Mouse (Mus musculus) liver, embryonic 11.5 days (tissue): Measurements from ENCODE around the gene Zbtb22. TPM values are rescaled to one million over a fixed set of nuclear protein-coding genes. Genes with fewer than 3 reads are reported as not detected.
A peak's percentile ranks its signal among the peaks of the same experiment; 100 is the strongest.

ENCODE experiments used
- ATAC-seq: fragments of 200-750 bp; cut with Nextera tagmentation; replicated peaks from 2 replicates; pipeline ENCODE4 v1.8.0; 2017; ENCODE audit warnings: moderate number of reproducible peaks, mild to moderate bottlenecking, moderate TSS enrichment, moderate library complexity; ENCODE audit not compliant: low FRiP score
- DNase-seq: peaks from one replicate; pipeline ENCODE4 v3.0.0-alpha.2; 2017; ENCODE audit warnings: low spot score
- H3K27ac ChIP-seq: fragments of 300-500 bp; sonication (generic); 2 replicates; pipeline ENCODE4 v1.5.1; 2014; ENCODE audit warnings: mild to moderate bottlenecking, low read depth, low read length, control low read depth
- H3K27me3 ChIP-seq: fragments of 300-500 bp; sonication (generic); replicated peaks from 2 replicates; pipeline ENCODE4 v1.6.1; 2014; ENCODE audit warnings: low read length, mixed read lengths; ENCODE audit not compliant: control insufficient read depth, insufficient read depth
- H3K36me3 ChIP-seq: fragments of 300-500 bp; sonication (generic); 2 replicates; pipeline ENCODE4 v1.6.1; 2014; ENCODE audit warnings: mild to moderate bottlenecking, low read length, moderate library complexity, mixed read lengths; ENCODE audit not compliant: control insufficient read depth, insufficient read depth
- H3K4me1 ChIP-seq: fragments of 300-500 bp; sonication (generic); replicated peaks from 2 replicates; pipeline ENCODE4 v1.6.1; 2014; ENCODE audit warnings: low read length, mixed read lengths; ENCODE audit not compliant: control insufficient read depth, insufficient read depth
- H3K4me2 ChIP-seq: fragments of 300-500 bp; sonication (generic); 2 replicates; pipeline ENCODE4 v1.6.1; 2014; ENCODE audit warnings: mild to moderate bottlenecking, control low read depth, moderate library complexity
- H3K4me3 ChIP-seq: fragments of 300-500 bp; sonication (generic); 2 replicates; pipeline ENCODE4 v1.5.1; 2014; ENCODE audit warnings: low read depth, low read length, control low read depth
- H3K9ac ChIP-seq: fragments of 300-500 bp; sonication (generic); 2 replicates; pipeline ENCODE4 v1.6.1; 2014; ENCODE audit warnings: low read depth, low read length, control low read depth
- H3K9me3 ChIP-seq: fragments of 300-500 bp; sonication (generic); 2 replicates; pipeline ENCODE4 v1.6.1; 2016; ENCODE audit warnings: low read length, inconsistent platforms, mixed read lengths; ENCODE audit not compliant: control insufficient read depth
- WGBS: fragments of 180-500 bp; shearing (Covaris S2); extraction: QIAGEN DNeasy Blood & Tissue Kit; methylation state at CpG from one replicate; pipeline ENCODE4 v1.1.7; 2014; 5-methylcytosine and 5-hydroxymethylcytosine counted together
- polyA plus RNA-seq: library from polyadenylated mRNA; unstranded; fragments of >200 nt; fragmentation: Nextera tagmentation; extraction: Ambion mirVana; gene quantifications from 2 replicates; pipeline ENCODE4 v1.2.1, GENCODE M21; 2014

The Zbtb22 gene
- polyA plus RNA-seq, 1 experiment from 2014 or later: 13.0 TPM

- H3K4me2 ChIP-seq: peak overlapping the region; percentile 99
- peak overlapping the region; percentile 22; the same call in 1 of the 2 replicates for H3K27ac ChIP-seq
- H3K9ac ChIP-seq: peak overlapping the region; percentile 92
- H3K36me3 ChIP-seq: peaks cover 11% of the 10 kb centered on the region; the same call in 1 of the 2 replicates
- peaks cover 19% of the 10 kb centered on the region for H3K4me1 ChIP-seq
- no peaks in the 10 kb centered on the region for H3K27me3 ChIP-seq
- 46% methylated on average over 18 of the region's 18 CpGs for WGBS
- H3K4me3 ChIP-seq: peak overlapping the region; percentile 91
- ATAC-seq (no peak), DNase-seq (no peak)
- H3K9me3 ChIP-seq: no peaks in the 10 kb centered on the region
These were observed 15.6 kb downstream of the Zbtb22 start for GRCm38 (mm10) chr17:33931159-33931866.

DNA sequence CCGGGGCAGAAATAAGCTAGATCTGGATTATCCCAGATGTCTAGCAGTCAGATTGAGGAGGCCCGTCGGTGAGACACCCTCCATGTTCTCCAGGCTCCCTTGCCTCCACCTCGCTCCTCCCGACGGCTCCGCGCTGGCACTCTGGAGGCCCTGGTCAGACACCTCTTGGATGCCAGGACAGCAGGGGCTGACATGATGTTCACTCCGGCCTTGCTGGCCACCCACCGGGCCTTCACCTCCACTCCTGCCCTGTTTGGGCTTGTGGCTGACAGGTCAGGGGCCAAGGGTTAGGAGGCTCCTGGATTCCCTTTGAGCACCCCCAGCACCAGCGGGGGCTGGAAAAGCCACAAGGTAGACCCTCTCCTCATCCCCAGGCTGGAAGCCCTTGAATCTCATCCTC lies 16.2 kb downstream of the Zbtb22 start:
- no peaks in the 10 kb centered on the region for H3K9me3 ChIP-seq
- no peak for DNase-seq
- peaks cover 19% of the 10 kb centered on the region for H3K4me1 ChIP-seq
- H3K9ac ChIP-seq: no peak overlapping the region
- 94% methylated on average over 11 of the region's 11 CpGs for WGBS
- H3K4me3 ChIP-seq: no peak overlapping the region
- H3K36me3 ChIP-seq: peaks cover 11% of the 10 kb centered on the region; the same call in 1 of the 2 replicates
- ATAC-seq: no peak
- no peak overlapping the region for H3K4me2 ChIP-seq
- H3K27ac ChIP-seq: no peak overlapping the region
- H3K27me3 ChIP-seq: no peaks in the 10 kb centered on the region

- Histone ChIP-seq H3K9me3 (no peaks in the 10 kb centered on the region), H3K4me1 (peaks cover 19% of the 10 kb centered on the region), H3K27ac (no peak overlapping the region), H3K4me2 (no peak overlapping the region), H3K9ac (no peak overlapping the region), H3K27me3 (no peaks in the 10 kb centered on the region), H3K4me3 (no peak overlapping the region), H3K36me3 (peaks cover 14% of the 10 kb centered on the region; the same call in 1 of the 2 replicates)
- WGBS: 88% methylated on average over 14 of the region's 14 CpGs
- ATAC-seq: no peak
- DNase-seq: no peak
These were observed 16.7 kb downstream of the Zbtb22 start for GRCm38 (mm10) chr17:33932448-33932847.

GRCm38 (mm10) chr17:33932970-33933369 lies 17.3 kb downstream of the Zbtb22 start:
- 87% methylated on average over 15 of the region's 15 CpGs for WGBS
- Histone ChIP-seq H3K36me3 (peaks cover 14% of the 10 kb centered on the region; the same call in 1 of the 2 replicates), H3K9ac (no peak overlapping the region), H3K4me1 (peaks cover 16% of the 10 kb centered on the region), H3K9me3 (no peaks in the 10 kb centered on the region), H3K27ac (no peak overlapping the region), H3K4me3 (no peak overlapping the region), H3K4me2 (no peak overlapping the region), H3K27me3 (no peaks in the 10 kb centered on the region)
- DNase-seq (no peak), ATAC-seq (no peak)

- H3K9ac ChIP-seq: no peak overlapping the region
- H3K36me3 ChIP-seq: peaks cover 19% of the 10 kb centered on the region; the same call in 1 of the 2 replicates
- no peak overlapping the region for H3K27ac ChIP-seq
- no peak overlapping the region for H3K4me3 ChIP-seq
- ATAC-seq (no peak), DNase-seq (no peak)
- H3K9me3 ChIP-seq: no peaks in the 10 kb centered on the region
- no peak overlapping the region; the same call in 1 of the 2 replicates for H3K4me2 ChIP-seq
- H3K27me3 ChIP-seq: no peaks in the 10 kb centered on the region
- WGBS: 90% methylated on average over 21 of the region's 21 CpGs
- H3K4me1 ChIP-seq: peaks cover 22% of the 10 kb centered on the region
These were observed 19.8 kb downstream of the Zbtb22 start for GRCm38 (mm10) chr17:33935422-33936055.

DNA sequence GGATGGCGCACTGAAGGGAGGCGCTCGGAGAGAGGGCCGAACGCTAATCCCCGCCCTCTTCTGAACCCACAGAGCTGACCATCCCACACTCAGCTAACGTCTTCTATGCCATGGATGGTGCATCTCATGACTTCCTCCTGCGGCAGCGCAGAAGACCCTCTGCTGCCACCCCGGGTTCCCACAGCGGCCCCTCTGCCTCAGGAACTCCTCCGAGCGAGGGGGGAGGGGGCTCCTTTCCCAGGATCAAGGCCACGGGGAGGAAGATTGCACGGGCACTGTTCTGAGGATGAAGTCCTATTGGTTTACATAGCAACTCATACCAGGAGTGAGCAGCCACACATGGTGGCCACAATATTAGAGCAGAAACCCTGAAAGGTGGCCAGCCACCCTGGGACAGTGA lies 21.3 kb downstream of the Zbtb22 start:
- H3K27ac ChIP-seq: no peak overlapping the region; the same call in 1 of the 2 replicates
- H3K9ac ChIP-seq: no peak overlapping the region
- peaks cover 19% of the 10 kb centered on the region; the same call in 1 of the 2 replicates for H3K36me3 ChIP-seq
- H3K4me1 ChIP-seq: peaks cover 19% of the 10 kb centered on the region
- WGBS: 83% methylated on average over 15 of the region's 15 CpGs
- H3K4me2 ChIP-seq: no peak overlapping the region
- ATAC-seq: no peak
- H3K27me3 ChIP-seq: no peaks in the 10 kb centered on the region
- DNase-seq: no peak
- H3K9me3 ChIP-seq: no peaks in the 10 kb centered on the region
- no peak overlapping the region for H3K4me3 ChIP-seq

- ATAC-seq (no peak), DNase-seq (no peak)
- H3K4me2 ChIP-seq: peak overlapping the region; percentile 92
- 73% methylated on average over 11 of the region's 11 CpGs for WGBS
- peak overlapping the region; percentile 91 for H3K4me3 ChIP-seq
- H3K9ac ChIP-seq: peak overlapping the region; percentile 83
- peaks cover 19% of the 10 kb centered on the region for H3K4me1 ChIP-seq
- no peaks in the 10 kb centered on the region for H3K9me3 ChIP-seq
- no peaks in the 10 kb centered on the region for H3K27me3 ChIP-seq
- H3K27ac ChIP-seq: no peak overlapping the region
- H3K36me3 ChIP-seq: peaks cover 26% of the 10 kb centered on the region; the same call in 1 of the 2 replicates
These were observed 23.1 kb downstream of the Zbtb22 start for GRCm38 (mm10) chr17:33938783-33939182.

GRCm38 (mm10) chr17:33940206-33940805 lies 24.6 kb downstream of the Zbtb22 start, which contains the start of the genes Pfdn6 and Wdr46:
Pfdn6 (minus strand) TSS chr17:33940343.
Wdr46 (plus strand) TSS chr17:33940660.
- peaks cover 37% of the 10 kb centered on the region for H3K36me3 ChIP-seq
- peak within 1 kb of the TSS; percentile 92 for H3K4me2 ChIP-seq
- H3K4me1 ChIP-seq: peaks cover 19% of the 10 kb centered on the region
- no peaks in the 10 kb centered on the region for H3K27me3 ChIP-seq
- no peaks in the 10 kb centered on the region for H3K9me3 ChIP-seq
- DNase-seq (peak; percentile 84), ATAC-seq (peak; percentile 88)
- peak within 1 kb of the TSS; percentile 91 for H3K4me3 ChIP-seq
- peak within 1 kb of the TSS; percentile 83 for H3K9ac ChIP-seq
- no peak within 1 kb of the TSS for H3K27ac ChIP-seq
- WGBS: under 1% methylated on average over 36 of the region's 36 CpGs
